Mouse (Mus musculus) hindbrain, postnatal 0 days (tissue): ENCODE results near the gene Cryba4. TPM values are rescaled to one million over a fixed set of nuclear protein-coding genes. Genes with fewer than 3 reads are reported as not detected.

Source experiments
- ATAC-seq: fragments of 200-750 bp; cut with Nextera tagmentation; 2 replicates; pipeline ENCODE4 v1.8.0; 2017; ENCODE audit warnings: mild to moderate bottlenecking, moderate TSS enrichment, moderate library complexity
- DNase-seq: peaks from one replicate; pipeline ENCODE4 v3.0.0-alpha.2; 2015; ENCODE audit warnings: low spot score
- H3K27ac ChIP-seq: fragments of 300-500 bp; sonication (generic); 2 replicates; pipeline ENCODE4 v1.5.1; 2014; ENCODE audit warnings: mild to moderate bottlenecking
- H3K27me3 ChIP-seq: fragments of 300-500 bp; sonication (generic); 2 replicates; pipeline ENCODE4 v1.6.1; 2014; ENCODE audit warnings: low read length, mixed read lengths; ENCODE audit not compliant: insufficient read depth
- H3K36me3 ChIP-seq: fragments of 300-500 bp; sonication (generic); 2 replicates; pipeline ENCODE4 v1.6.1; 2014; ENCODE audit warnings: low read length, mixed read lengths; ENCODE audit not compliant: insufficient read depth
- H3K4me1 ChIP-seq: fragments of 300-500 bp; sonication (generic); 2 replicates; pipeline ENCODE4 v1.6.1; 2014; ENCODE audit warnings: antibody characterized with exemption, low read length, mixed read lengths; ENCODE audit not compliant: insufficient read depth
- H3K4me2 ChIP-seq: fragments of 300-500 bp; sonication (generic); 2 replicates; pipeline ENCODE4 v1.6.1; 2014; ENCODE audit warnings: low read depth, mild to moderate bottlenecking, low read length, moderate library complexity, mixed read lengths
- H3K4me3 ChIP-seq: fragments of 300-500 bp; sonication (generic); 2 replicates; pipeline ENCODE4 v1.5.1; 2014; ENCODE audit warnings: low read length
- H3K9ac ChIP-seq: fragments of 300-500 bp; sonication (generic); replicated peaks from 2 replicates; pipeline ENCODE4 v1.6.1; 2014; ENCODE audit warnings: mild to moderate bottlenecking, low read length, moderate library complexity, mixed read lengths
- H3K9me3 ChIP-seq: fragments of 300-500 bp; sonication (generic); 2 replicates; pipeline ENCODE4 v1.6.1; 2016; ENCODE audit warnings: low read length, mixed read lengths
- CTCF ChIP-seq: IDR thresholded peaks from 2 replicates; pipeline ENCODE4 v1.5.1; 2016; ENCODE audit warnings: antibody characterized with exemption, control low read depth, low read depth
- WGBS: fragments of 180-500 bp; shearing (Covaris S2); extraction: QIAGEN DNeasy Blood & Tissue Kit; methylation state at CpG from one replicate; pipeline ENCODE4 v1.1.7; 2014; 5-methylcytosine and 5-hydroxymethylcytosine counted together
- polyA plus RNA-seq: library from polyadenylated mRNA; unstranded; fragments of >200 nt; fragmentation: Nextera tagmentation; extraction: Ambion mirVana; gene quantifications from 2 replicates; pipeline ENCODE4 v1.2.1, GENCODE M21; 2015
- total RNA-seq: library from RNA; depleted of rRNA; stranded (reverse); fragments of >200 nt; gene quantifications from 2 replicates; pipeline ENCODE4 v1.2.3, GENCODE M21; 2014; rRNA removed

The Cryba4 gene
- 0.26 and 1.8 TPM in 2 replicates for total RNA-seq
- 1.6 and 2.4 TPM in 2 replicates for polyA plus RNA-seq

GRCm38 (mm10) chr5:112252400-112252799 lies at the start of gene Cryba4:
TSS of gene Cryba4 (minus strand) at chr5:112252518.
- no peak within 1 kb of the TSS for H3K4me3 ChIP-seq
- no peak for DNase-seq
- H3K4me2 ChIP-seq: no peak within 1 kb of the TSS
- H3K9ac ChIP-seq: no peak within 1 kb of the TSS
- TF ChIP-seq CTCF: no peak
- no peak for ATAC-seq
- no peaks in the 10 kb centered on the region for H3K36me3 ChIP-seq
- no peaks in the 10 kb centered on the region for H3K9me3 ChIP-seq
- peaks cover 13% of the 10 kb centered on the region for H3K4me1 ChIP-seq
- no peaks in the 10 kb centered on the region for H3K27me3 ChIP-seq
- WGBS: 66% methylated on average over 2 of the region's 2 CpGs
- H3K27ac ChIP-seq: no peak within 1 kb of the TSS

GRCm38 (mm10) chr5:112301694-112302093 lies 49.4 kb upstream of the Cryba4 start:
- 75% methylated on average over 4 of the region's 4 CpGs for whole genome bisulfite sequencing
- no peak for DNase-seq

GRCm38 (mm10) chr5:112300721-112301308 lies 48.5 kb upstream of the Cryba4 start:
- Histone ChIP-seq H3K4me1 (no peaks in the 10 kb centered on the region), H3K4me3 (no peak overlapping the region), H3K27ac (no peak overlapping the region), H3K4me2 (no peak overlapping the region), H3K9me3 (no peaks in the 10 kb centered on the region), H3K36me3 (no peaks in the 10 kb centered on the region), H3K27me3 (no peaks in the 10 kb centered on the region), H3K9ac (no peak overlapping the region)
- ATAC-seq (no peak), DNase-seq (no peak)
- no peak for TF ChIP-seq CTCF
- WGBS: 83% methylated on average over 6 of the region's 6 CpGs

More at GRCm38 (mm10) chr5:112301694-112302093, 49.4 kb upstream of the Cryba4 start:
- Histone ChIP-seq H3K4me3 (no peak overlapping the region), H3K4me2 (no peak overlapping the region), H3K27ac (no peak overlapping the region), H3K4me1 (no peaks in the 10 kb centered on the region), H3K9ac (no peak overlapping the region), H3K36me3 (no peaks in the 10 kb centered on the region), H3K9me3 (no peaks in the 10 kb centered on the region), H3K27me3 (no peaks in the 10 kb centered on the region)
- no peak for TF ChIP-seq CTCF
- no peak for ATAC-seq

- H3K27ac ChIP-seq: no peak overlapping the region
- no peak for TF ChIP-seq CTCF
- H3K9me3 ChIP-seq: no peaks in the 10 kb centered on the region
- H3K36me3 ChIP-seq: no peaks in the 10 kb centered on the region
- no peaks in the 10 kb centered on the region for H3K27me3 ChIP-seq
- ATAC-seq: no peak
- H3K4me2 ChIP-seq: no peak overlapping the region
- WGBS: 73% methylated on average over 2 of the region's 2 CpGs
- H3K4me1 ChIP-seq: no peaks in the 10 kb centered on the region
- DNase-seq: no peak
- H3K4me3 ChIP-seq: no peak overlapping the region
- no peak overlapping the region for H3K9ac ChIP-seq
These were observed 47.8 kb upstream of the Cryba4 start for GRCm38 (mm10) chr5:112300112-112300511.

GRCm38 (mm10) chr5:112299399-112299798 lies 47.1 kb upstream of the Cryba4 start:
- TF ChIP-seq CTCF: no peak

GRCm38 (mm10) chr5:112298226-112298988 lies 46.1 kb upstream of the Cryba4 start:
- H3K4me2 ChIP-seq: no peak overlapping the region
- no peak overlapping the region for H3K27ac ChIP-seq
- H3K4me1 ChIP-seq: no peaks in the 10 kb centered on the region
- DNase-seq (no peak), ATAC-seq (no peak)
- H3K9ac ChIP-seq: no peak overlapping the region
- TF ChIP-seq CTCF: no peak
- no peaks in the 10 kb centered on the region for H3K36me3 ChIP-seq
- no peaks in the 10 kb centered on the region for H3K9me3 ChIP-seq
- no peaks in the 10 kb centered on the region for H3K27me3 ChIP-seq
- H3K4me3 ChIP-seq: no peak overlapping the region
- 89% methylated on average over 12 of the region's 12 CpGs for WGBS

More at GRCm38 (mm10) chr5:112299399-112299798, 47.1 kb upstream of the Cryba4 start:
- Histone ChIP-seq H3K27ac (no peak overlapping the region), H3K4me3 (no peak overlapping the region), H3K4me1 (no peaks in the 10 kb centered on the region), H3K36me3 (no peaks in the 10 kb centered on the region), H3K4me2 (no peak overlapping the region), H3K9me3 (no peaks in the 10 kb centered on the region), H3K27me3 (no peaks in the 10 kb centered on the region), H3K9ac (no peak overlapping the region)
- ATAC-seq: no peak
- no peak for DNase-seq
- WGBS: 88% methylated on average over 4 of the region's 4 CpGs

- no peak for DNase-seq
- no peak overlapping the region for H3K9ac ChIP-seq
- 63% methylated on average over 2 of the region's 2 CpGs for WGBS
These were observed 44.9 kb upstream of the Cryba4 start for GRCm38 (mm10) chr5:112297257-112297656.

More at GRCm38 (mm10) chr5:112297257-112297656, 44.9 kb upstream of the Cryba4 start:
- no peaks in the 10 kb centered on the region for H3K36me3 ChIP-seq
- ATAC-seq: no peak
- H3K27ac ChIP-seq: peak overlapping the region; percentile 8; the same call in 1 of the 2 replicates
- no peaks in the 10 kb centered on the region for H3K9me3 ChIP-seq
- H3K4me1 ChIP-seq: 0 out of 2 replicates have a peak, but pooled peaks cover 4% of the 10 kb centered on the region
- H3K27me3 ChIP-seq: no peaks in the 10 kb centered on the region
- no peak for TF ChIP-seq CTCF
- H3K4me2 ChIP-seq: no peak overlapping the region
- no peak overlapping the region for H3K4me3 ChIP-seq
